Mouse (Mus musculus) G1E (cell line): ENCODE measurements around the gene Ubtd2. TPM values are rescaled to one million over a fixed set of nuclear protein-coding genes. Genes with fewer than 3 reads are reported as not detected.
A peak's percentile ranks its signal among the peaks of the same experiment; 100 is the strongest.

Experiments used
- ATAC-seq: 2 replicates; pipeline ENCODE4 v1.8.0; 2016; ENCODE audit warnings: mild to moderate bottlenecking; ENCODE audit not compliant: insufficient number of reproducible peaks, poor library complexity, low FRiP score, severe bottlenecking; ENCODE audit errors: extremely low read depth
- DNase-seq: peaks from one replicate; pipeline ENCODE4 v3.0.0; 2012; ENCODE audit warnings: low spot score
- H3K27me3 ChIP-seq: 2 replicates; pipeline ENCODE4 v1.6.1; 2012; ENCODE audit warnings: mild to moderate bottlenecking, low read length, inconsistent platforms; ENCODE audit not compliant: insufficient read depth
- H3K36me3 ChIP-seq: replicated peaks from 2 replicates; pipeline ENCODE3; 2012; ENCODE audit warnings: mild to moderate bottlenecking, inconsistent platforms
- H3K4me1 ChIP-seq: 2 replicates; pipeline ENCODE4 v1.6.1; 2012; ENCODE audit warnings: low read depth, low read length, inconsistent platforms, mixed read lengths; ENCODE audit not compliant: insufficient read depth
- H3K4me3 ChIP-seq: 2 replicates; pipeline ENCODE4 v1.5.1; 2012; ENCODE audit warnings: low read depth, mild to moderate bottlenecking, inconsistent platforms, low read length, moderate library complexity, mixed read lengths
- H3K9me3 ChIP-seq: replicated peaks from 2 replicates; pipeline ENCODE4 v1.6.1; 2012; ENCODE audit warnings: inconsistent platforms
- CTCF ChIP-seq: IDR thresholded peaks from 2 replicates; pipeline ENCODE4 v1.5.1; 2012; ENCODE audit warnings: low read depth, low read length, inconsistent platforms, mixed read lengths
- GATA1 ChIP-seq: IDR thresholded peaks from 2 replicates; pipeline ENCODE4 v1.6.1; 2012; ENCODE audit warnings: borderline replicate concordance, low read length, inconsistent platforms, mixed read lengths
- GATA2 ChIP-seq: IDR thresholded peaks from 2 replicates; pipeline ENCODE4 v1.6.1; 2012; ENCODE audit warnings: low read depth, low read length, inconsistent platforms, borderline replicate concordance
- POLR2AphosphoS5 ChIP-seq: IDR thresholded peaks from 2 replicates; pipeline ENCODE4 v1.6.1; 2012; ENCODE audit warnings: low read depth, low read length, inconsistent platforms; ENCODE audit not compliant: insufficient replicate concordance
- TAL1 ChIP-seq: conservative IDR thresholded peaks from 2 replicates; pipeline ENCODE4 v1.6.1; 2012; ENCODE audit warnings: low read depth, low read length, inconsistent platforms, mixed read lengths
- polyA plus RNA-seq: library from polyadenylated mRNA; stranded (reverse); fragments of >175 nt; gene quantifications from 2 replicates; pipeline ENCODE4 v1.2.3, GENCODE M21; 2012
- total RNA-seq, 2 experiments: library from RNA; stranded (forward) in 1 of 2; stranded (reverse) in 1 of 2; fragments of 200-1000 nt in 1 of 2; fragments of >200 nt in 1 of 2; fragmentation: Nextera tagmentation in 1 of 2; gene quantifications; 2 replicates each; pipeline ENCODE4 v1.2.3; 2014 to 2017

The Ubtd2 gene
- total and polyA plus RNA-seq, 3 experiments = 0.11 to 0.29 TPM; not detected in 1

- DNase-seq (no peak), ATAC-seq (no peak)
Measured at GRCm38 (mm10) chr11:32454231-32454799, 855 bp upstream of the Ubtd2 start.

GRCm38 (mm10) chr11:32455507-32456141 lies 454 bp downstream of the Ubtd2 start:
- Histone ChIP-seq H3K4me3 (peak overlapping the region; percentile 68), H3K4me1 (peaks cover 9% of the 10 kb centered on the region; the same call in 1 of the 2 replicates), H3K27me3 (peaks cover 12% of the 10 kb centered on the region), H3K36me3 (no peaks in the 10 kb centered on the region), H3K9me3 (peaks cover 15% of the 10 kb centered on the region)
- no peak for ATAC-seq
- no peak for DNase-seq
- TF ChIP-seq POLR2AphosphoS5 (no peak), GATA1 (no peak), GATA2 (no peak), TAL1 (no peak), CTCF (no peak)

More at GRCm38 (mm10) chr11:32454231-32454799, 855 bp upstream of the Ubtd2 start:
- Histone ChIP-seq H3K27me3 (peaks cover 12% of the 10 kb centered on the region), H3K4me1 (peaks cover 9% of the 10 kb centered on the region; the same call in 1 of the 2 replicates), H3K4me3 (peak overlapping the region; percentile 68; the same call in 1 of the 2 replicates), H3K36me3 (no peaks in the 10 kb centered on the region), H3K9me3 (peaks cover 15% of the 10 kb centered on the region)
- TF ChIP-seq GATA1 (no peak), CTCF (no peak), POLR2AphosphoS5 (no peak)

GRCm38 (mm10) chr11:32456356-32456755 lies 1.2 kb downstream of the Ubtd2 start:
- peaks cover 15% of the 10 kb centered on the region for H3K9me3 ChIP-seq
- peaks cover 9% of the 10 kb centered on the region; the same call in 1 of the 2 replicates for H3K4me1 ChIP-seq
- ATAC-seq = no peak
- no peak overlapping the region for H3K4me3 ChIP-seq
- H3K36me3 ChIP-seq = no peaks in the 10 kb centered on the region
- H3K27me3 ChIP-seq = peaks cover 12% of the 10 kb centered on the region
- TF ChIP-seq GATA1 = no peak
- TF ChIP-seq TAL1 = no peak
- TF ChIP-seq GATA2 = no peak
- no peak for TF ChIP-seq CTCF
- no peak for TF ChIP-seq POLR2AphosphoS5
- no peak for DNase-seq

GRCm38 (mm10) chr11:32464282-32464681 lies 9.1 kb downstream of the Ubtd2 start:
- H3K9me3 ChIP-seq = no peaks in the 10 kb centered on the region
- ATAC-seq (no peak), DNase-seq (no peak)
- peaks cover 6% of the 10 kb centered on the region for H3K27me3 ChIP-seq
- H3K36me3 ChIP-seq = no peaks in the 10 kb centered on the region
- H3K4me1 ChIP-seq = no peaks in the 10 kb centered on the region
- TF ChIP-seq TAL1 (no peak), GATA2 (no peak), POLR2AphosphoS5 (no peak), GATA1 (no peak), CTCF (no peak)
- no peak overlapping the region for H3K4me3 ChIP-seq

GRCm38 (mm10) chr11:32471925-32472324 lies 16.8 kb downstream of the Ubtd2 start:
- DNase-seq (no peak), ATAC-seq (no peak)
- no peaks in the 10 kb centered on the region for H3K4me1 ChIP-seq
- no peaks in the 10 kb centered on the region for H3K36me3 ChIP-seq
- H3K27me3 ChIP-seq = peaks cover 15% of the 10 kb centered on the region
- TF ChIP-seq GATA2 (no peak), CTCF (no peak), TAL1 (no peak)
- no peak overlapping the region for H3K4me3 ChIP-seq
- no peaks in the 10 kb centered on the region for H3K9me3 ChIP-seq

- Histone ChIP-seq H3K9me3 (no peaks in the 10 kb centered on the region), H3K27me3 (peaks cover 15% of the 10 kb centered on the region), H3K4me1 (no peaks in the 10 kb centered on the region), H3K36me3 (no peaks in the 10 kb centered on the region), H3K4me3 (no peak overlapping the region)
- ATAC-seq (no peak), DNase-seq (no peak)
- TF ChIP-seq GATA2 = no peak
- no peak for TF ChIP-seq GATA1
- TF ChIP-seq POLR2AphosphoS5 = no peak
- no peak for TF ChIP-seq CTCF
- no peak for TF ChIP-seq TAL1
Measured at GRCm38 (mm10) chr11:32474725-32475124, 19.6 kb downstream of the Ubtd2 start.
